Mouse (Mus musculus) left cerebral cortex, adult 11 months (tissue): ENCODE data around the gene Foxa3.
A peak's percentile ranks its signal among the peaks of the same experiment; 100 is the strongest.
"Not testable (repeated sequence)": the region's sequence is repeated elsewhere in the genome, so short reads cannot be mapped to it uniquely, and the experiment has no call there.

Experiments
- DNase-seq: peaks from one replicate; pipeline ENCODE4 v3.0.0; 2022; ENCODE audit warnings: low spot score

The Foxa3 gene

GRCm38 (mm10) chr7:19023357-19023814, at the start of gene Foxa3:
Gene Foxa3, minus strand, starts transcription at chr7:19023538.
- DNase-seq = no peak

- DNase-seq = not testable (repeated sequence)
Observed at GRCm38 (mm10) chr7:19071024-19071423, 47.7 kb upstream of the Foxa3 start.

- DNase-seq = no peak
Observed at GRCm38 (mm10) chr7:19069500-19069899, 46.2 kb upstream of the Foxa3 start.

- no peak for DNase-seq
Observed at GRCm38 (mm10) chr7:19068707-19069106, 45.4 kb upstream of the Foxa3 start.

GRCm38 (mm10) chr7:19067935-19068334, 44.6 kb upstream of the Foxa3 start:
- DNase-seq = no peak

- no peak for DNase-seq
Observed at GRCm38 (mm10) chr7:19067063-19067462, 43.7 kb upstream of the Foxa3 start.

GRCm38 (mm10) chr7:19065896-19066295, 42.6 kb upstream of the Foxa3 start:
- no peak for DNase-seq

- DNase-seq = no peak
Observed at GRCm38 (mm10) chr7:19057405-19057804, 34.1 kb upstream of the Foxa3 start.

- DNase-seq = no peak
Observed at GRCm38 (mm10) chr7:19055108-19055507, 31.8 kb upstream of the Foxa3 start.

- DNase-seq = no peak
Observed at GRCm38 (mm10) chr7:19054777-19055076, 31.4 kb upstream of the Foxa3 start.

- no peak for DNase-seq
Observed at GRCm38 (mm10) chr7:19054047-19054776, 30.9 kb upstream of the Foxa3 start, which contains the start of gene Rsph6a. Gene Rsph6a, plus strand, starts transcription at chr7:19054690.

- DNase-seq = no peak
Observed at GRCm38 (mm10) chr7:19053136-19053532, 29.8 kb upstream of the Foxa3 start.

- peak; percentile 51 for DNase-seq
Observed at GRCm38 (mm10) chr7:19052345-19053135, 29.2 kb upstream of the Foxa3 start.

GRCm38 (mm10) chr7:19051161-19051560, 27.8 kb upstream of the Foxa3 start:
- no peak for DNase-seq

- no peak for DNase-seq
Observed at GRCm38 (mm10) chr7:19050172-19050571, 26.8 kb upstream of the Foxa3 start.

- DNase-seq = no peak
Observed at GRCm38 (mm10) chr7:19049252-19049651, 25.9 kb upstream of the Foxa3 start.

- DNase-seq = no peak
Observed at GRCm38 (mm10) chr7:19048006-19048527, 24.7 kb upstream of the Foxa3 start.

GRCm38 (mm10) chr7:19046286-19047069, 23.1 kb upstream of the Foxa3 start:
- no peak for DNase-seq

GRCm38 (mm10) chr7:19044616-19045015, 21.3 kb upstream of the Foxa3 start:
- DNase-seq = no peak

- DNase-seq = no peak
Observed at GRCm38 (mm10) chr7:19031641-19032040, 8.3 kb upstream of the Foxa3 start.

- no peak for DNase-seq
Observed at GRCm38 (mm10) chr7:19029084-19029653, 5.8 kb upstream of the Foxa3 start.

GRCm38 (mm10) chr7:19028067-19028466, 4.7 kb upstream of the Foxa3 start:
- DNase-seq = no peak
